Mouse (Mus musculus): ENCODE data around the gene Ank. TPM values are rescaled to one million over a fixed set of nuclear protein-coding genes. Genes with fewer than 3 reads are reported as not detected.

The Ank gene
- polyA plus RNA-seq, 1 experiment, result 3.7 TPM

GRCm38 (mm10) chr15:27590812-27591211 lies 124.3 kb downstream of the Ank start:
- H3K9me3 ChIP-seq (ENCODE audit: control insufficient read depth, low read length), result no peaks in the 10 kb centered on the region
- no peaks in the 10 kb centered on the region for H3K4me1 ChIP-seq (ENCODE audit: control insufficient read depth)
- no peak overlapping the region for H3K4me3 ChIP-seq (replicated peaks)
- H3K36me3 ChIP-seq (ENCODE audit: control insufficient read depth), result peaks cover 96% of the 10 kb centered on the region
- TF ChIP-seq TAL1 (IDR thresholded peaks at IDR 0.05; ENCODE audit: low read length), result no peak
- no peak for TF ChIP-seq GATA1 (IDR thresholded peaks at IDR 0.05; ENCODE audit: low read length)
- H3K27me3 ChIP-seq (ENCODE audit: control insufficient read depth), result no peaks in the 10 kb centered on the region

GRCm38 (mm10) chr15:27592620-27593320 lies 126.3 kb downstream of the Ank start:
- peaks cover 99% of the 10 kb centered on the region for H3K36me3 ChIP-seq (ENCODE audit: control insufficient read depth)
- TF ChIP-seq TAL1 (IDR thresholded peaks at IDR 0.05; ENCODE audit: low read length) (no peak), GATA1 (IDR thresholded peaks at IDR 0.05; ENCODE audit: low read length) (no peak)
- H3K4me3 ChIP-seq (replicated peaks), result no peak overlapping the region
- no peaks in the 10 kb centered on the region for H3K4me1 ChIP-seq (ENCODE audit: control insufficient read depth)
- no peaks in the 10 kb centered on the region for H3K27me3 ChIP-seq (ENCODE audit: control insufficient read depth)
- H3K9me3 ChIP-seq (ENCODE audit: control insufficient read depth, low read length), result no peaks in the 10 kb centered on the region

- no peak for TF ChIP-seq GATA1 (IDR thresholded peaks at IDR 0.05; ENCODE audit: low read length)
- TF ChIP-seq TAL1 (IDR thresholded peaks at IDR 0.05; ENCODE audit: low read length), result no peak
- Histone ChIP-seq H3K27me3 (ENCODE audit: control insufficient read depth) (no peaks in the 10 kb centered on the region), H3K9me3 (ENCODE audit: control insufficient read depth, low read length) (no peaks in the 10 kb centered on the region), H3K36me3 (ENCODE audit: control insufficient read depth) (peaks cover 98% of the 10 kb centered on the region), H3K4me1 (ENCODE audit: control insufficient read depth) (no peaks in the 10 kb centered on the region), H3K4me3 (replicated peaks) (no peak overlapping the region)
Observed at GRCm38 (mm10) chr15:27593717-27594116, 127.2 kb downstream of the Ank start.

GRCm38 (mm10) chr15:27594973-27595372 lies 128.5 kb downstream of the Ank start:
- no peaks in the 10 kb centered on the region for H3K9me3 ChIP-seq (ENCODE audit: control insufficient read depth, low read length)
- no peaks in the 10 kb centered on the region for H3K4me1 ChIP-seq (ENCODE audit: control insufficient read depth)
- no peak overlapping the region for H3K4me3 ChIP-seq (replicated peaks)
- no peaks in the 10 kb centered on the region for H3K27me3 ChIP-seq (ENCODE audit: control insufficient read depth)
- TF ChIP-seq GATA1 (IDR thresholded peaks at IDR 0.05; ENCODE audit: low read length), result no peak
- no peak for TF ChIP-seq TAL1 (IDR thresholded peaks at IDR 0.05; ENCODE audit: low read length)
- H3K36me3 ChIP-seq (ENCODE audit: control insufficient read depth), result peaks cover 98% of the 10 kb centered on the region

GRCm38 (mm10) chr15:27595560-27595959 lies 129.1 kb downstream of the Ank start:
- no peaks in the 10 kb centered on the region for H3K9me3 ChIP-seq (ENCODE audit: control insufficient read depth, low read length)
- H3K4me1 ChIP-seq (ENCODE audit: control insufficient read depth), result no peaks in the 10 kb centered on the region
- H3K36me3 ChIP-seq (ENCODE audit: control insufficient read depth), result peaks cover 98% of the 10 kb centered on the region
- TF ChIP-seq GATA1 (IDR thresholded peaks at IDR 0.05; ENCODE audit: low read length) (no peak), TAL1 (IDR thresholded peaks at IDR 0.05; ENCODE audit: low read length) (no peak)
- H3K4me3 ChIP-seq (replicated peaks), result no peak overlapping the region
- no peaks in the 10 kb centered on the region for H3K27me3 ChIP-seq (ENCODE audit: control insufficient read depth)

- no peaks in the 10 kb centered on the region for H3K27me3 ChIP-seq (ENCODE audit: control insufficient read depth)
- no peak overlapping the region for H3K4me3 ChIP-seq (replicated peaks)
- H3K9me3 ChIP-seq (ENCODE audit: control insufficient read depth, low read length), result no peaks in the 10 kb centered on the region
- no peaks in the 10 kb centered on the region; the same call in 1 of the 2 replicates for H3K4me1 ChIP-seq (ENCODE audit: control insufficient read depth)
- H3K36me3 ChIP-seq (ENCODE audit: control insufficient read depth), result peaks cover 97% of the 10 kb centered on the region
- TF ChIP-seq GATA1 (IDR thresholded peaks at IDR 0.05; ENCODE audit: low read length), result no peak
- TF ChIP-seq TAL1 (IDR thresholded peaks at IDR 0.05; ENCODE audit: low read length), result no peak
Observed at GRCm38 (mm10) chr15:27596463-27597140, 130.1 kb downstream of the Ank start.

- Histone ChIP-seq H3K4me3 (replicated peaks) (no peak overlapping the region), H3K9me3 (ENCODE audit: control insufficient read depth, low read length) (no peaks in the 10 kb centered on the region), H3K4me1 (ENCODE audit: control insufficient read depth) (no peaks in the 10 kb centered on the region; the same call in 1 of the 2 replicates), H3K36me3 (ENCODE audit: control insufficient read depth) (peaks cover 96% of the 10 kb centered on the region), H3K27me3 (ENCODE audit: control insufficient read depth) (no peaks in the 10 kb centered on the region)
- TF ChIP-seq TAL1 (IDR thresholded peaks at IDR 0.05; ENCODE audit: low read length), result no peak
- TF ChIP-seq GATA1 (IDR thresholded peaks at IDR 0.05; ENCODE audit: low read length), result no peak
Observed at GRCm38 (mm10) chr15:27597516-27597915, 131.0 kb downstream of the Ank start.

- TF ChIP-seq GATA1 (IDR thresholded peaks at IDR 0.05; ENCODE audit: low read length) (no peak), TAL1 (IDR thresholded peaks at IDR 0.05; ENCODE audit: low read length) (no peak)
- H3K36me3 ChIP-seq (ENCODE audit: control insufficient read depth), result peaks cover 96% of the 10 kb centered on the region
- H3K9me3 ChIP-seq (ENCODE audit: control insufficient read depth, low read length), result no peaks in the 10 kb centered on the region
- no peaks in the 10 kb centered on the region for H3K27me3 ChIP-seq (ENCODE audit: control insufficient read depth)
- no peaks in the 10 kb centered on the region; the same call in 1 of the 2 replicates for H3K4me1 ChIP-seq (ENCODE audit: control insufficient read depth)
- H3K4me3 ChIP-seq (replicated peaks), result no peak overlapping the region
Observed at GRCm38 (mm10) chr15:27598786-27599385, 132.4 kb downstream of the Ank start.

GRCm38 (mm10) chr15:27600524-27600923 lies 134.0 kb downstream of the Ank start:
- H3K9me3 ChIP-seq (ENCODE audit: control insufficient read depth, low read length), result no peaks in the 10 kb centered on the region
- H3K4me3 ChIP-seq (replicated peaks), result no peak overlapping the region
- H3K27me3 ChIP-seq (ENCODE audit: control insufficient read depth), result no peaks in the 10 kb centered on the region
- peaks cover 96% of the 10 kb centered on the region for H3K36me3 ChIP-seq (ENCODE audit: control insufficient read depth)
- TF ChIP-seq TAL1 (IDR thresholded peaks at IDR 0.05; ENCODE audit: low read length), result no peak
- H3K4me1 ChIP-seq (ENCODE audit: control insufficient read depth), result no peaks in the 10 kb centered on the region; the same call in 1 of the 2 replicates

Measured in erythroblast, embryonic 14.5 days (primary cell).